Mouse (Mus musculus) E14TG2a.4 (cell line): ENCODE measurements around the gene Tor4a.

Experiments used
- H3K27me3 ChIP-seq: 2 replicates; pipeline ENCODE4 v1.6.1; 2014; ENCODE audit warnings: low read length, control low read depth; ENCODE audit not compliant: insufficient read depth
- H3K36me3 ChIP-seq: 2 replicates; pipeline ENCODE4 v1.6.1; 2014; ENCODE audit warnings: low read length, control low read depth; ENCODE audit not compliant: insufficient read depth
- H3K4me1 ChIP-seq: replicated peaks from 2 replicates; pipeline ENCODE4 v1.6.1; 2014; ENCODE audit warnings: low read depth, low read length, control low read depth
- H3K4me3 ChIP-seq: replicated peaks from 2 replicates; pipeline ENCODE4 v1.5.1; 2014; ENCODE audit warnings: mild to moderate bottlenecking, low read length
- H3K9me3 ChIP-seq: 2 replicates; pipeline ENCODE4 v1.6.1; 2014; ENCODE audit warnings: low read length, control low read depth
- CTCF ChIP-seq: conservative IDR thresholded peaks from 2 replicates; pipeline ENCODE4 v1.5.1; 2014; ENCODE audit warnings: low read length
- NANOG ChIP-seq: IDR thresholded peaks from 2 replicates; pipeline ENCODE4 v1.6.1; 2014; ENCODE audit warnings: borderline replicate concordance, low read length, mixed read lengths
- POU5F1 ChIP-seq: IDR thresholded peaks from 2 replicates; pipeline ENCODE4 v1.6.1; 2014; ENCODE audit warnings: low read length, borderline replicate concordance

Tor4a gene

GRCm38 (mm10) chr2:25180973-25181890 is 15.5 kb downstream of the Tor4a start:
- peaks cover 59% of the 10 kb centered on the region for H3K4me1 ChIP-seq
- H3K9me3 ChIP-seq: no peaks in the 10 kb centered on the region
- TF ChIP-seq POU5F1 (no peak), NANOG (no peak), CTCF (no peak)
- H3K36me3 ChIP-seq: no peaks in the 10 kb centered on the region
- H3K4me3 ChIP-seq: peak overlapping the region; percentile 86
- H3K27me3 ChIP-seq: peaks cover 93% of the 10 kb centered on the region

- Histone ChIP-seq H3K36me3 (no peaks in the 10 kb centered on the region), H3K4me3 (peak within 1 kb of the TSS; percentile 86), H3K9me3 (no peaks in the 10 kb centered on the region), H3K4me1 (peaks cover 57% of the 10 kb centered on the region), H3K27me3 (peaks cover 93% of the 10 kb centered on the region)
- peak; percentile 96 for TF ChIP-seq POU5F1
- TF ChIP-seq NANOG: no peak
Measured at GRCm38 (mm10) chr2:25180478-25180903, 16.2 kb downstream of the Tor4a start, which contains the start of gene Nrarp. TSS of gene Nrarp (plus strand) at chr2:25180758.

DNA sequence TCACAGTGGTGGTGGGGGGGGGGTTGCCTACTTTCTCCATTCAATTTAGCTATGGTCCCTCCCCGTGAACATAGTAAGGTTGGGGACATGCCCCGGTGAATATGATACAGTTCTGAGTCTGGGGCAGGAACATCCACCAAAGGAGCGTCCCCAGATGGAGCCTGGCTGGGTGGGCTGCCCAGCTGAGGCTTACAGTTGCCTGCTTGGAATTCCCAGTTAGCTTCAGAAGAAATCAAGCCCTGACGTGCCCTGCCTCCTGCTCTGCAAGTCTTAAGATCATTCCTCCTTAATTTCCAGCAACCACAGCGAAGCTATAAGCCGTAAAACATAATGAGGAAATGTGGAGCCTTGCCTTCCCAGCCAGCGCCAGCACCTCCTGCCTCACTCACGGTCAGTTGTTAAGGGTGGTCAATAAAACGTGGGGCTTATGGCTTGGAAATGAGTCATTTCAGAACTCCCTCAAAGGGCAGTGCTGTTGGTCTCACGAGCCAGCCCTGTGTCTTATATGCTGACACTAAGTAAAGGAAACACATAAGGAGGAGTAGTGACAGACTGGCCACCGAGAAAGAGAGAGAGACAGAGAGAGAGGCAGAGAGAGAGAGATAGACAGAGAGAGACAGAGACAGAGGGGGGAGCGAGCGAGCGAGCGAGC is 17.0 kb downstream of the Tor4a start:
- Histone ChIP-seq H3K27me3 (peaks cover 93% of the 10 kb centered on the region), H3K4me3 (peak overlapping the region; percentile 86; the same call in 1 of the 2 replicates), H3K4me1 (peaks cover 54% of the 10 kb centered on the region), H3K36me3 (no peaks in the 10 kb centered on the region), H3K9me3 (no peaks in the 10 kb centered on the region)
- TF ChIP-seq POU5F1 (no peak), CTCF (no peak), NANOG (no peak)

GRCm38 (mm10) chr2:25178285-25178972 is 18.3 kb downstream of the Tor4a start:
- Histone ChIP-seq H3K4me1 (peaks cover 48% of the 10 kb centered on the region), H3K36me3 (no peaks in the 10 kb centered on the region), H3K27me3 (peaks cover 93% of the 10 kb centered on the region), H3K9me3 (no peaks in the 10 kb centered on the region), H3K4me3 (no peak overlapping the region)
- no peak for TF ChIP-seq CTCF
- no peak for TF ChIP-seq POU5F1
- TF ChIP-seq NANOG: no peak

GRCm38 (mm10) chr2:25177685-25178084 is 19.0 kb downstream of the Tor4a start:
- no peaks in the 10 kb centered on the region for H3K9me3 ChIP-seq
- H3K36me3 ChIP-seq: no peaks in the 10 kb centered on the region
- peaks cover 93% of the 10 kb centered on the region for H3K27me3 ChIP-seq
- 0 out of 2 replicates have a peak overlapping the region, but pooled peaks have one; percentile 10 for H3K4me3 ChIP-seq
- H3K4me1 ChIP-seq: peaks cover 50% of the 10 kb centered on the region
- no peak for TF ChIP-seq POU5F1
- no peak for TF ChIP-seq CTCF
- TF ChIP-seq NANOG: no peak

GRCm38 (mm10) chr2:25177076-25177475 is 19.6 kb downstream of the Tor4a start:
- Histone ChIP-seq H3K36me3 (no peaks in the 10 kb centered on the region), H3K9me3 (no peaks in the 10 kb centered on the region), H3K4me1 (peaks cover 48% of the 10 kb centered on the region), H3K27me3 (peaks cover 93% of the 10 kb centered on the region), H3K4me3 (0 out of 2 replicates have a peak overlapping the region, but pooled peaks have one; percentile 10)
- TF ChIP-seq CTCF (no peak), NANOG (no peak), POU5F1 (no peak)

GRCm38 (mm10) chr2:25176573-25176972 is 20.1 kb downstream of the Tor4a start:
- TF ChIP-seq POU5F1 (no peak), NANOG (no peak), CTCF (no peak)
- no peaks in the 10 kb centered on the region for H3K9me3 ChIP-seq

GRCm38 (mm10) chr2:25175690-25176078 is 21.0 kb downstream of the Tor4a start:
- H3K4me1 ChIP-seq: peaks cover 47% of the 10 kb centered on the region
- no peaks in the 10 kb centered on the region for H3K36me3 ChIP-seq
- H3K27me3 ChIP-seq: peaks cover 94% of the 10 kb centered on the region
- no peaks in the 10 kb centered on the region for H3K9me3 ChIP-seq
- H3K4me3 ChIP-seq: no peak overlapping the region
- no peak for TF ChIP-seq CTCF
- TF ChIP-seq POU5F1: no peak
- TF ChIP-seq NANOG: no peak

More at GRCm38 (mm10) chr2:25176573-25176972, 20.1 kb downstream of the Tor4a start:
- Histone ChIP-seq H3K27me3 (peaks cover 93% of the 10 kb centered on the region), H3K36me3 (no peaks in the 10 kb centered on the region), H3K4me1 (peaks cover 47% of the 10 kb centered on the region), H3K4me3 (no peak overlapping the region)
